Mouse (Mus musculus): Measurements from ENCODE around the gene Cgref1.

GRCm38 (mm10) chr5:30909863-30910262, 35.5 kb downstream of the Cgref1 start:
- TF ChIP-seq CTCF (IDR thresholded peaks at IDR 0.05; ENCODE audit: low read depth, low read length) (no peak), GATA2 (IDR thresholded peaks at IDR 0.05; ENCODE audit: borderline replicate concordance, low read depth, low read length) (no peak), GATA1 (IDR thresholded peaks at IDR 0.05; ENCODE audit: borderline replicate concordance, low read length) (no peak)

All from G1E (cell line).